Mouse (Mus musculus): ENCODE measurements around the gene Tpm3.
"Not testable (repeated sequence)": the region's sequence is repeated elsewhere in the genome, so short reads cannot be mapped to it uniquely, and the experiment has no call there.

Tpm3 gene

DNA sequence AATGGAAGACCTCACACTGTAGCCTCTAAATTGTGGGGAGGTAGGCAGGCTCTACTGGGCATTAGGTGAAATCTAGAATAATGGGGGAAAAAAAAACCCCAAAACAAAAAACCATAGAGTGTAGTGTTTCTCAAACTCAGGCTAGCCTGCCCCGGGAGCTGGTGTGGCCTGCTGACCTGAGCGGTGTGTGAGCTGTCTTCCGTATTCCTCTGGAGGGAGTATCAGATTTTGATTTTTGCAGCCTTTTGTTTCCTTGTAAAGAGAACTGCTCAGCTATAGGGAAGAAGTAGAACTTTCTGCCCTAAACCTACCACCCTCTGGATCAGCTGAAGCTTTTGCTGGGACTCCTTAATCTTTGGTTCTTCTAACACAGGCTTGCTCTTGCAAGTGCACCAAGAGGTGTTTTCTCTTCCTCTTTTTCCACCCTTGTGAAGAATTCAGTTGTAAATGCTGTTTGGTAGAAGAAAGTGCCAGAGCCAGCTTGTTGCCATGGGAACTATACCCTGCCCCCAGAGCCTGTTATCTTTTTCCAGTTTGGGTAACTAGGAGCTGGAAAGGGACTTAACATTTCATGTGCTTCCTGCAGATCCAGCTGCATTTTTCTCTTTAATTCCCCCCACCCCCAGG is 11.4 kb downstream of the Tpm3 start:
- peak in 1 of 2 experiments; percentile 19 for DNase-seq (ENCODE audit: low spot score in 2 of 2)

DNA sequence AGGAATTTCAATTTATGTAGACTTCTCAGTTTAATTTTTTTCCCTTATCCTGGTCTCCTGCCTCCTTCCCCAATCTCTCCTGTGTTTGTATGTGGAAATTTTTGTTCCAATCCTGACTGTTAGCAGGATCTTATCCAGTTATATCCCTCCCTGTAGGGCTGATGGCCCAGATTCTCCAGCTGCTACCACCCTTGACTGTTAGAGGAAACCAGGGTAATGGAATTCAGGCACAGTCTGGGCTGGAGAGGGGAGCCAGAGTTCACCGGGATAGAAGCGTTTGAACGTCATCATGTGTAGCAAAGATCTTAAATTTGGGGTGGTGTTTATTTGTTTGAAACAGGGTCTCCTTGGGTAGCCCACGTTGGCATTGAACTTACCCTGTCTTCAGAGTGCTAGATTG is 12.3 kb downstream of the Tpm3 start:
- DNase-seq (ENCODE audit: low spot score in 2 of 2), result no peak

DNA sequence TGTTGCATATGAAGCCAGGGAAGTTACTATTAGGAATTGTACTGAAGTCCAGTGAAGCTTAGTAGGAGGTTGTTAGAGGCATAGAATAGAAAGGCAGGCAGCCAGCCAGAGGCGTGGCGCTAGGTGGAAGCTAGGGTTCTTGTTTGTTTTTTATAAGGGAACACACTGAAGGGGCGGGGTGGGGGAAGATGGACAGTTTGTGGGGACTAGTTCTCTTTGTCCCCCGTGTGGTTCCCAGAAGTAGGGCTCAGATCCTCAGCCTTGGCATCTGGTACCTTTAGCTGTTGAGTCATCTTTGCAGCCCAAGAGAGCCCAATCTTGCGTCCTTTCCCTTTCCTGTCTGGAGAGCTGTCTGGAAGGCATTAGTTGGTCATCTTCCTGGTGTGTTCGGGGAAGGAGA is 12.8 kb downstream of the Tpm3 start:
- DNase-seq (ENCODE audit: low spot score in 2 of 2), result peak in 1 of 2 experiments; percentile 18

DNA sequence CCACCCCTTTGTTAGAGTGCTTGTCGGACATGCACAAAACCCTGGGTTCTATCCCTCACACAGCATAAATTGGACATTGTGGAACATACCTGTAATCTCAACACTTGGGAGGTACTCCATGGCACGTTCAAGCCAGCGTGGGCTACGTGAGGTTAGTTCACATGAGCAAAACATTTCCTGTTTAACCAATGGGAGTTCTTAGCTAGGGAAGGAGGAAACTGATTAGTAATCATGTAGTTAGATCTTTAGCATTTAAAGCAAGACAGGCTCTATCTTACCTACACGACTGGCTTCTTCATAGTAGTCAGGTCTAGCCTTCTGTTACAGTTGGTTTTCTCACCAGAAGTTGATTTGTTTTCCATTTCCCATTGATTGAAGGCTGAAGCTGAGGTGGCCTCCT is 13.6 kb downstream of the Tpm3 start:
- no peak for DNase-seq (ENCODE audit: low spot score in 2 of 2)

GRCm38 (mm10) chr3:90088617-90089016 is 16.2 kb downstream of the Tpm3 start:
- no peak for DNase-seq (ENCODE audit: low spot score in 2 of 2)

DNA sequence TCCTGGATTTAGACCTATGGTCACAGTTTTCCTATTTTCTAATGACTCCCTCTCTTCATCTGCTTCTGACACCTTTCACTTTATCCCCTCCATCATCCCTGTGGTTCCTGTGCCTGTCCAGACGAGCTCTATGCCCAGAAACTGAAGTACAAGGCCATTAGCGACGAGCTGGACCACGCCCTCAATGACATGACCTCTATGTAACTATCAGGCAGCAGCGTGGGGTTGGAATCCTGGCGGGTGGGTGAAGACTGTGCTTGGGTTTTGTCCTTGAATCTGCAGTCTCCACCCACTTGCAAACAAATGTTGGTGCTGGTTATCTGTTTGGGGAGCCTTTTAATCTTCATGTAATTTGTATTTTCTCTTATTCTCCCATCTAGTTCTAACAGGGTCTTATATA is 18.4 kb downstream of the Tpm3 start:
- no peak for DNase-seq (ENCODE audit: low spot score in 2 of 2)

GRCm38 (mm10) chr3:90094453-90094852 is 22.0 kb downstream of the Tpm3 start:
- DNase-seq (ENCODE audit: low spot score in 2 of 2), result no peak

- DNase-seq (ENCODE audit: low spot score in 2 of 2), result no peak
Measured at GRCm38 (mm10) chr3:90097928-90098327, 25.5 kb downstream of the Tpm3 start.

- no peak for DNase-seq (ENCODE audit: low spot score in 2 of 2)
Measured at GRCm38 (mm10) chr3:90101010-90101409, 28.6 kb downstream of the Tpm3 start.

GRCm38 (mm10) chr3:90101673-90102072 is 29.2 kb downstream of the Tpm3 start:
- no peak for DNase-seq (ENCODE audit: low spot score in 2 of 2)

- DNase-seq (ENCODE audit: low spot score in 2 of 2), result no peak
Measured at GRCm38 (mm10) chr3:90102239-90102638, 29.8 kb downstream of the Tpm3 start.

DNA sequence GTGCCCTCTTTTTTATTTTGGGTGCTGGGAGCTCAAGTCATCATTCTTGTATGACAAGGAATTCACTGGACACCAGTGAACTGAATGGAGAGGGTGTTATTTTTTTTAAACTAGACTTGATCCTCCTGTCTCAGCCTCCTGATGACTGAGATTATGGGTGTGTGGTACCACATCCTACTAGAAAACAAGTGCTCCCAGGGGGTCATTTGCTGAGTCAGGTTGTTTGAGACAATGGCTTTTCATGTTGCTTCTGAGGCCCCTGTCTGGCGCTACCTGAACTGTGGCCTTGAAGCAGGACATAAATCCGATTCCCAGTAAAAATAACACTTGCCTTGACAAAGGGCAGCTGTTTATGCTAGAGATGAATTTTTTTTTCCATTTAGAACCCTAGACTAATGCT is 30.7 kb downstream of the Tpm3 start:
- DNase-seq (ENCODE audit: low spot score in 2 of 2), result no peak

DNA sequence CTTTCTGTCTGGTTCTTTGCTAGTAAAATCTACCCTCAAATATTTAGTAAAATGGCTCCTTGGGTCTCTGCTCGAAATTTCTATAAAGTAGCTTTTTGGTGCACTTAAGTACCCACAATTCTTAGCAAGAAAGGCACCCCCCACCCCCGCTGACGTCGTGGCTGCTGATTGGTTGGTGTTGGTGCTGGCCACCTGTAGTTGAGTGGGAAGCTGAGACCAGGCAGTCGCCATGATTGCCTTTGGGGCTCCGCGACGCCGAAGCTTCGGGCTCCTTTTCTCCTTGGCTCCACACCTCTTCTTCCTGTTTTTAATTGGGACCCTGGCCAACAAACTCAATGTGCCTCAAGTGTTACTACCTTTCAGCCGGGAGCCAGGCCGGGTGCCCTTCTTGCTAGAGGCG is 31.5 kb downstream of the Tpm3 start, which contains the start of gene Nup210l:
TSS of gene Nup210l (plus strand) at position 195 of the 400 bp plus-strand sequence.
- no peak for DNase-seq (ENCODE audit: low spot score in 2 of 2)

- no peak for DNase-seq (ENCODE audit: low spot score in 2 of 2)
Measured at GRCm38 (mm10) chr3:90111706-90112105, 39.3 kb downstream of the Tpm3 start.

GRCm38 (mm10) chr3:90114342-90114741 is 41.9 kb downstream of the Tpm3 start:
- no peak for DNase-seq (ENCODE audit: low spot score in 2 of 2)

GRCm38 (mm10) chr3:90115526-90115925 is 43.1 kb downstream of the Tpm3 start:
- DNase-seq (ENCODE audit: low spot score in 2 of 2), result no peak

DNA sequence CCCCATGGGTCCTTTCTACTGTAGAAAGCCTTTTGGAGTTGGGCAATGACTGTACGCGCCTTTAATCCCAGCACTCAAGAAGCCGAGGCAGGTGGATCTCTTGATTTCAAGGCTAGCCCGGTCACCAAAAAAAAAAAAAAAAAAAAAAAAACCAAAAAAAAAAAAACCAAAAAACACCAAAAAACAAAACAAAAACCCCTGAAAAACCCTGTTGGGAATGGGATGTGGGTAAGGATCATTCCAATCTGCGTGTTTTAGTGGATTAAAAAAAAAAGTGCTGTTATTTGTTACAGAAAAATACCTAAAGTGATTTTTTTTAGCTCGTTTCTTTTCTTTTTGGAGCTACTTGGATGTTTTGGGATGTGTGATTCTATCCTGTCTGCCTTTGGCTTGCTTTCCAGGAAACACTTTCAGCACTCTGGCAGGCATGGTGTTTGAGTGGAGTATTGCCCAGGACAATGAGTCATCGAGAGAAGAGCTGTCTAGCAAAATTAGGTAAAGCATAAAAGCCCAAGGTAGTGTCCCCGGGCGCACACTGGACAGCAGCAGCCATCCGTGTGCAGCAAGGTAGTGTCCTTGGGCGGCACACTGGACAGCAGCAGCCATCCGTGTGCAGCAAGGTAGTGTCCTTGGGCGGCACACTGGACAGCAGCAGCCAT is 45.8 kb downstream of the Tpm3 start:
- DNase-seq (ENCODE audit: low spot score in 2 of 2), result peak; percentile 33 to 58

DNA sequence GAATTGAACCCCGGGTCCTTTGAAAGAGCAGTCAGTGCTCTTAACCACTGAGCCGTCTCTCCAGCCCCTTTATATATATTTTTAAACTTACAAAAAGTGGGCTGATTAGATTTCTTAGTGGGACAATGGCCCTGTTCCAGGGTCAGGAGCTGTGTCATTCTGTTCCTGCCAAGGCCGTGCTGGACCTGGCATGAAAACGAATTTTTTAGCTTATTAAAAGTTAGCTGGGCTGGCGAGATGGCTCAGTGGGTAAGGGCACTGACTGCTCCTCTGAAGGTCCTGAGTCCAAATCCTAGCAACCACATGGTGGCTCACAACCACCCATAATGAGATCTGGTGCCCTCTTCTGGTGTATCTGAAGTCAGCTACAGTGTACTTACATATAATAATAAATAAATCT is 49.6 kb downstream of the Tpm3 start:
- DNase-seq (ENCODE audit: low spot score in 2 of 2), result not testable (repeated sequence)

DNA sequence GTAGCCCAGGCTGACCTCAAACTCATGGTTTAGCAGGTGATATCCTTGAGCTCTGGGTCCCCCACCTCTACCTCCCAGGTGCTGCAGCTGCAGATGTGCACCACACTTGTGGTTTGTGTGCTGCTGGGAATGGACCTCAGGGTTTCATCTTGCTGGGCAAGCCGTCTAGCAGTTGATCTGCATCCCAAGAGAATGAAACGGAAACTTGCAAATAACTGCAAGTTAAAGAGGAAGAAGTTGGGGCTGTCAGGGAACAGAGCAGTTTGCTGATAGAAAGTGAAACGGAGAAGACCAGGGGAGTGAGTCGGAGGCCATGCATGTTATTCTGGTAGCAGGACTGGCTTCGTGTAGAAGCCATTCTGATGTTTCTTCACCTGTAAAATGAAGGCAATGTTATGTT is 53.3 kb downstream of the Tpm3 start:
- no peak for DNase-seq (ENCODE audit: low spot score in 2 of 2)

GRCm38 (mm10) chr3:90127881-90128280 is 55.4 kb downstream of the Tpm3 start:
- no peak for DNase-seq (ENCODE audit: low spot score in 2 of 2)

- DNase-seq (ENCODE audit: low spot score in 2 of 2), result no peak
Measured at GRCm38 (mm10) chr3:90132745-90133144, 60.3 kb downstream of the Tpm3 start.

- DNase-seq (ENCODE audit: low spot score in 2 of 2), result no peak
Measured at GRCm38 (mm10) chr3:90133331-90133730, 60.9 kb downstream of the Tpm3 start.

GRCm38 (mm10) chr3:90134483-90134882 is 62.0 kb downstream of the Tpm3 start:
- DNase-seq (ENCODE audit: low spot score in 2 of 2), result no peak

GRCm38 (mm10) chr3:90134993-90135392 is 62.5 kb downstream of the Tpm3 start:
- DNase-seq (ENCODE audit: low spot score in 2 of 2), result no peak

All from urinary bladder, postnatal 36 days (tissue).